Mouse (Mus musculus): Measurements from ENCODE around the gene Tmem204.

Tmem204 gene

GRCm38 (mm10) chr17:25014841-25015570 is 68.4 kb downstream of the Tmem204 start:
- peak; percentile 66 for DNase-seq (ENCODE audit: low read depth, low spot score)

DNA sequence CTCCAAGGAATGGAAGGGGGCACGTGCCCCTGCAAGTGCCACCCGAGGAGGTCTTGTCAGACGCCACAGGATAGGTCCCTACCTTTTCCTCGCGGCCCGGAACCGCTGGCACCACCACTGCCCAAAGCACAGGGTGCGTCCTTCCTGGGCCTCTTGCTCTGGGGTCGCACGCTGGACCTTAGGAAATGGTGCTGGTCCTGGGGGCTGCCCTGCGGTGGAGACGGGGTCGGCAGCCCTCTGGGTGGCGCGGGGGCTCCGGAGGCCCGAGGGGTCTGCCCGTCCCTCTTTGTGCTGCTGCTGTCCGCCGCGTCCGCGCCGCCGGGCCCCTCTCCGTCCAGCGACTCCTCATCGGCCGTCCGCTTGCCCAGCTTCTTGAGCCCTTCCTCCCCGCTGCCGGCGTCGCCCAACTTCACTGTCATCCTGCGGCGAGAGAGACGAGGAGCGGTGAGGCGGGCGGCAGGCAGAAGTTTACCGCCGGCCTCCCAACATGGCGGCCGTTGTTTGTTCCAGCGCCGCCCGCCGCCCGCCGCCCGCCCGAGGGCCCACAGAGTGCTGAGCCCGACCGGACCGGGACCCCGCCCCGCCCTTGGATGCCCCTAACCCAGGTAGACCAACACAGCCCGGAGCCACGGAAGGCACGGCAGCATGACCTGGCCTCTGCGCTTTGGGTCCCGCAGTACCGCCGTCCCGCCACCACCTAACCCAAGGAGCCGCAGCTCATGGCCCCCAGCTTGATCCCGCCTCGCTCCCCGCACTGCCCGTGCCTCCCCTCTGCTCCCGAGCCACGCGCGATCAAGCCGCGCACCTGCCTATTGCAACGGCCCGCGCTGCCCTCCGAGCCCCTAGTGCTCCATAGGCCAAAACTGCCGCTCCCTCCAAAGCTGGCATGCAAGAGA is 69.5 kb downstream of the Tmem204 start:
- peak; percentile 8 for DNase-seq (ENCODE audit: low read depth, low spot score)

All from brain, adult 2 months (tissue).